In the genomic region with DNA sequence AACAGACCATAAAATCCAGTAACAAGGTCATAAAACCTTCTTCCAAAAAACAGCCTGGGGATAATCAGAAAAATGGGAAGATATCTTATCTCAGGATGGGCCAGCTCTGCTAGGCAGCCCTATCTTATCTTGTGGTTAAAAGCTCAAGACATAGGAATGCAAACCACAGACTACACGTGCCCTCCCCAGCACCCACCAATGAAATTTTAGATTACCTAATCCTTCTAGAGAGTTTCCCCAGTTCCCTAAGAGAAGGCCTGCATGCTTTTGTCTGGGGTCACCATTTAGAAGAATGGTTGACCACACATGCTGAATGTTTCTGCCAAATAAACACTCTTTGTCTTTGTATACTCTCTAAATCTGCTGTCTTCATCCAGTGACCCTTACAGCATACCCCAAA, we compare ENCODE assay signal across 32 mouse cellular contexts. TPM values are rescaled to one million over a fixed set of nuclear protein-coding genes. Genes with fewer than 3 reads are reported as not detected.
DNase-seq lines count a peak whose midpoint lies in the region; TF ChIP-seq lines count a peak whose summit lies in the region.
"Had no signal": no experiment of that assay in that cellular context is flagged by ENCODE, and none has a peak within 500 bp of the region (broad histone marks: within the 10 kb centered on the region; RNA-seq: fewer than 3 reads in every experiment).

No protein-coding gene starts in this region.

- no peak for TF ChIP-seq CTCF in C2C12 (IDR thresholded peaks at IDR 0.05; ENCODE audit: control insufficient read depth, insufficient read depth, insufficient read length)

- no peak overlapping the region for H3K4me3 ChIP-seq in C2C12 (ENCODE audit: insufficient read depth, poor library complexity, severe bottlenecking)
- H3K4me3 ChIP-seq: embryonic facial prominence, embryonic 12.5 days; embryonic facial prominence, embryonic 15.5 days; heart, adult 2 months; heart, embryonic 10.5 days; heart, embryonic 13.5 days had no signal

- no peaks in the 10 kb centered on the region for H3K36me3 ChIP-seq in C2C12 (ENCODE audit: control insufficient read depth, insufficient read depth)
- H3K36me3 ChIP-seq: embryonic facial prominence, embryonic 12.5 days; embryonic facial prominence, embryonic 15.5 days; heart, embryonic 10.5 days; heart, embryonic 13.5 days had no signal

- DNase-seq in embryo, embryonic 9.5 days (ENCODE audit: extremely low spot score), result peak; percentile 7
- DNase-seq in embryo, embryonic 10 days (ENCODE audit: low spot score), result no peak
- DNase-seq in ovary, adult 18-20 months (ENCODE audit: low spot score), result peak; percentile 38
- DNase-seq in ovary, postnatal 36 days (ENCODE audit: low spot score), result no peak
- no peak for DNase-seq in heart, adult 18-20 months
- DNase-seq: adrenal gland, postnatal 10 days; adrenal gland, postnatal 36 days; cerebellum, adult 18-20 months; cerebellum, adult 9-10 months; cerebellum, postnatal 14 days; gastrocnemius, postnatal 25 days; heart, adult 2 months; heart, postnatal 14 days; heart, postnatal 4 days; kidney, adult 18-20 months had no signal

- H3K79me3 ChIP-seq in C2C12 (ENCODE audit: low read depth), result no peaks in the 10 kb centered on the region

- H3K27me3 ChIP-seq in C2C12 (ENCODE audit: control insufficient read depth, insufficient read depth, insufficient read length), result no peaks in the 10 kb centered on the region
- H3K27me3 ChIP-seq: embryonic facial prominence, embryonic 12.5 days; embryonic facial prominence, embryonic 15.5 days; heart, embryonic 13.5 days had no signal

- H3ac ChIP-seq in C2C12 (ENCODE audit: control insufficient read depth, insufficient read length, low read depth), result no peak overlapping the region

- H3K79me2 ChIP-seq in C2C12 (ENCODE audit: control insufficient read depth, insufficient read depth), result no peaks in the 10 kb centered on the region

TF ChIP-seq in C2C12, 6 proteins besides CTCF, POLR2A, EP300 and RAD21:
- no peak for TF ChIP-seq FOSL1 (IDR thresholded peaks at IDR 0.05; ENCODE audit: insufficient read depth, low read length, poor library complexity, severe bottlenecking)
- TF ChIP-seq MAX (IDR thresholded peaks at IDR 0.05), result no peak
- TF ChIP-seq MYOG (IDR thresholded peaks at IDR 0.05; ENCODE audit: control insufficient read depth, extremely low read depth, insufficient read length), result no peak
- peak; percentile 63 for TF ChIP-seq USF1 (IDR thresholded peaks at IDR 0.05; ENCODE audit: low read depth)
- TF ChIP-seq CEBPB (IDR thresholded peaks at IDR 0.05; ENCODE audit: low read depth), result no peak
- TF ChIP-seq MYOD1 (IDR thresholded peaks at IDR 0.05; ENCODE audit: control insufficient read depth, insufficient read length, low read depth), result no peak

RNA-seq across cellular contexts. Expression of gene Olfr447, which starts 8.3 kb away (rescaled TPM):
- not detected for polyA plus RNA-seq in C2C12 (2012; fragmentation: generic; extraction: Trizol)
- not detected for total RNA-seq in heart, adult 18-20 months (2021)
- total RNA-seq: adrenal gland, adult 18-20 months; adrenal gland, postnatal 10 days; adrenal gland, postnatal 36 days; ES-E14; gastrocnemius, adult 8-10 months; gastrocnemius, postnatal 25 days; heart, adult 2 months; heart, postnatal 14 days; heart, postnatal 4 days; hindbrain, postnatal 0 days had no signal
- polyA plus RNA-seq: embryonic facial prominence, embryonic 12.5 days; embryonic facial prominence, embryonic 15.5 days; forebrain, embryonic 14.5 days; gonadal fat pad, adult 2 months; heart, adult 2 months; heart, embryonic 10.5 days; heart, embryonic 13.5 days; heart, embryonic 16.5 days; hindbrain, embryonic 11.5 days; hindbrain, embryonic 14.5 days; hindbrain, postnatal 0 days; inflammation-experienced regulatory T-cells, adult 6 months; intestine, embryonic 16.5 days; Patski had no signal

RNA-seq across cellular contexts. Expression of gene Olfr448, which starts 10.1 kb away (rescaled TPM):
- polyA plus RNA-seq in C2C12 (2012; fragmentation: generic; extraction: Trizol), result not detected
- total RNA-seq in heart, adult 18-20 months (2021), result not detected
- total RNA-seq: adrenal gland, adult 18-20 months; adrenal gland, postnatal 10 days; adrenal gland, postnatal 36 days; ES-E14; gastrocnemius, adult 8-10 months; gastrocnemius, postnatal 25 days; heart, adult 2 months; heart, postnatal 14 days; heart, postnatal 4 days; hindbrain, postnatal 0 days had no signal
- polyA plus RNA-seq: embryonic facial prominence, embryonic 12.5 days; forebrain, embryonic 14.5 days; gonadal fat pad, adult 2 months; heart, adult 2 months; heart, embryonic 10.5 days; heart, embryonic 13.5 days; heart, embryonic 16.5 days; hindbrain, embryonic 11.5 days; hindbrain, embryonic 14.5 days; hindbrain, postnatal 0 days; inflammation-experienced regulatory T-cells, adult 6 months; intestine, embryonic 16.5 days; Patski had no signal

RNA-seq across cellular contexts. Expression of gene Olfr446, which starts 20.8 kb away (rescaled TPM):
- not detected for polyA plus RNA-seq in C2C12 (2012; fragmentation: generic; extraction: Trizol)
- total RNA-seq in heart, adult 18-20 months (2021), result not detected
- total RNA-seq: adrenal gland, adult 18-20 months; adrenal gland, postnatal 10 days; adrenal gland, postnatal 36 days; ES-E14; gastrocnemius, adult 8-10 months; gastrocnemius, postnatal 25 days; heart, adult 2 months; heart, postnatal 14 days; heart, postnatal 4 days; hindbrain, postnatal 0 days had no signal
- polyA plus RNA-seq: embryonic facial prominence, embryonic 12.5 days; forebrain, embryonic 14.5 days; gonadal fat pad, adult 2 months; heart, adult 2 months; heart, embryonic 10.5 days; heart, embryonic 13.5 days; heart, embryonic 16.5 days; hindbrain, embryonic 11.5 days; hindbrain, embryonic 14.5 days; hindbrain, postnatal 0 days; inflammation-experienced regulatory T-cells, adult 6 months; intestine, embryonic 16.5 days; Patski had no signal

RNA-seq across cellular contexts. Expression of gene Olfr444, which starts 48.5 kb away (rescaled TPM):
- polyA plus RNA-seq in C2C12 (2012; fragmentation: generic; extraction: Trizol), result not detected
- not detected for total RNA-seq in heart, adult 18-20 months (2021)
- total RNA-seq: adrenal gland, adult 18-20 months; adrenal gland, postnatal 10 days; adrenal gland, postnatal 36 days; ES-E14; gastrocnemius, adult 8-10 months; gastrocnemius, postnatal 25 days; heart, adult 2 months; heart, postnatal 14 days; heart, postnatal 4 days; hindbrain, postnatal 0 days had no signal
- polyA plus RNA-seq: embryonic facial prominence, embryonic 12.5 days; embryonic facial prominence, embryonic 15.5 days; forebrain, embryonic 14.5 days; gonadal fat pad, adult 2 months; heart, adult 2 months; heart, embryonic 10.5 days; heart, embryonic 13.5 days; heart, embryonic 16.5 days; hindbrain, embryonic 11.5 days; hindbrain, embryonic 14.5 days; hindbrain, postnatal 0 days; inflammation-experienced regulatory T-cells, adult 6 months; intestine, embryonic 16.5 days; Patski had no signal

Comparison
In these comparisons a context has a peak if more than half of its experiments do, and no peak if none do; other contexts are left out.
1. DNase-seq: peak in embryo, embryonic 9.5 days (single experiment) and ovary, adult 18-20 months (single experiment); none in embryo, embryonic 10 days (single experiment), ovary, postnatal 36 days (single experiment) and heart, adult 18-20 months (0 of 2).